Mouse (Mus musculus) T-cell, adult 2 months (primary cell): Measurements from ENCODE around the gene Olfr1248.
"Not testable (repeated sequence)": the region's sequence is repeated elsewhere in the genome, so short reads cannot be mapped to it uniquely, and the experiment has no call there.

Source experiments
- DNase-seq: peaks from one replicate; pipeline ENCODE4 v3.0.0; 2022; ENCODE audit warnings: low spot score

The Olfr1248 gene

GRCm38 (mm10) chr2:89618145-89618544, at the start of gene Olfr1248:
Olfr1248 (minus strand) TSS chr2:89618245.
- not testable (repeated sequence) for DNase-seq

- no peak for DNase-seq
These were observed 43.3 kb upstream of the Olfr1248 start, which contains the start of gene Olfr1250 for GRCm38 (mm10) chr2:89661367-89661766. Olfr1250 (minus strand) TSS chr2:89661467.

GRCm38 (mm10) chr2:89634883-89635282, 16.8 kb upstream of the Olfr1248 start, which contains the start of gene Olfr1249:
Olfr1249 (minus strand) TSS chr2:89634983.
- no peak for DNase-seq

DNA sequence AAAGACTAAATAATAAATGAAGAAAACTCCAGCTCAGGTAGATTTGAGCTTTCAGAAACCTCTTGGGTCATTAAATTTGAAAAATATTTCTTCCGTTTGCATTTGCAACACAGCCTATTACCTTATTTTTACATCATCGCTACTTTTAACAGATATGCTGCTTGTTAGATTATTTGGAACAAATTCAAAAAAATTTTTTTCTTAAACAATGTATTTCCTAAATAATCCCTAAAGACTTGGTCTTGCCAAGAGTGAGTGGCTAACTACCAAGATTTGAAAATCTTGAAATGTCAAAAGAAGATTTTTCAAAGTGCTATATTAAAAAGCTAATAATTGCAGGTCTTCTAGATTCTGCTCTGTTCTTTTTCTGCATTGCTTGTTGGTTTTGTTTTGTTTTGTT, 4.0 kb downstream of the Olfr1248 start, which contains the start of gene Olfr1247:
Olfr1247 (minus strand) TSS at position 101 of the 400 bp plus-strand sequence.
- DNase-seq, result no peak

DNA sequence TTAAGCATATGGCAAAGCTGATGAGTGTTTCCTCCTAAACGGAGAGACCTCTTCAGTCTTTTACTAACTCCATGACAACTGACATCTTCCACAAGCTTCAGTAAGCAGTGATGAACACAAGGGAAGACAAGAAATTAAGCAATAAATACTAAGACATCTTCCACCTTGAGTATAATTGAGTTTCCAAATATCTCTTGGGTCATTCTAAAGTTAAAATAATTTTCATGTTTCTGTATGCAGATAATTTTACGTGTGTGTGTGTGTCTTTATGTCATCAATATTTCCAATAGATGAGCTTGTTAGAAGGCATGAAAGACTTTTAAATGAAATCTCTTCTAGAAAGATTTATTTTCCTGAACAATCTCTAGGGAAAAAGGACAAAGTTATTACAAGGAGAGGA, 25.0 kb downstream of the Olfr1248 start, which contains the start of gene Olfr1246:
Olfr1246 (minus strand) TSS at position 101 of the 400 bp plus-strand sequence.
- no peak for DNase-seq

GRCm38 (mm10) chr2:89578347-89578746, 39.7 kb downstream of the Olfr1248 start, which contains the start of gene Olfr1245:
Olfr1245 (minus strand) TSS chr2:89578447.
- no peak for DNase-seq
